Mouse (Mus musculus) mouse embryonic stem cell (cell line): ENCODE results near the gene Cfap161.

Experiments
- in situ Hi-C, 2 experiments: fragments of 300-500 bp; cut with MboI; formaldehyde crosslinking; loops; 1 replicate in 1 of 2; 3 replicates in 1 of 2; pipeline ENCODE4 v1.14.3; 2019 to 2020; ENCODE audit warnings: low sequenced_read_pairs in 2 of 2, low pct_unique_long_range_greater_than_20kb in 1 of 2, mixed read lengths in 1 of 2; ENCODE audit not compliant: unreplicated experiment in 1 of 2

Gene Cfap161

DNA sequence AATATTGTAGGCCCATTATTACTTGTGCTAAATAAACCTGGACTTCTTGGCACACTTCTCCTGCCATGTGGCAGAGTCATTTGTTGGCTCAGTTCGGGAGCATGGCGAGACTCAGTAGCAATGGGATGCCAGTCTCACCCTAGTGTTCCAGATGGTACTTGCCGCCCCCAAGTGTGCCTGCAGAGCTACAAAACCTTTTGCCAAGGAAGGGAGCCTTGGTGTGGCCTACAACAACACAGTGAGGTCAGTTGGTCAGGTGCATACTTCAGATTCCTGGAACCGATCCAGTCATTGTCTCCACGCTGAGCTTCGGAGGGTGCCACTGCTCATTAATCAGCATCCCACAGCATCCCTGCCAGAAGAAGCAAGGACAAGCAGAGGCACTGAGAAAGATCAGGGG lies 14.4 kb upstream of the Cfap161 start:
- in situ Hi-C loops, result loop anchor here in 1 of 2 experiments (5.0 kb wide), 1 partner anchor 68 kb away; no protein-coding TSS in a partner anchor

DNA sequence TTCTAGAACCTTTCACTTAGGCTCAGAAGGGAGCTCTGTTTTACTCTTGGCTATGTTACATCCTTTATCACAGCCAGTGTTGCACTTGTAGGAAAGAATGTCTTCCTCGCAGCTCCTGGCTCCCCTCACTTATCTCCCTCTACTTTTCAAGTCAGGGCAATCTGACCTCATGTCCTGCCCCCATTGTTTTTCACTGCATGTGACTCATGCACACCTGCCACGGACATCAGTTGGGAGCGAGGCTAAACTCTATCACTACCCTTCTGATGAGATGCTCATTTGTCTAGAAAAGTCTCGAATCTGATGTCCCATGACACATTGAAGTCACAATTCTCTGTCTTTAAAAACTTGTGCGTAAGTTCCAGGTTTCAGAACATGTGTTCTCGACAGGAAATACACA lies 12.3 kb upstream of the Cfap161 start:
- in situ Hi-C loops, result loop anchor here in 1 of 2 experiments (5.0 kb wide), 1 partner anchor 70 kb away; no protein-coding TSS in a partner anchor

DNA sequence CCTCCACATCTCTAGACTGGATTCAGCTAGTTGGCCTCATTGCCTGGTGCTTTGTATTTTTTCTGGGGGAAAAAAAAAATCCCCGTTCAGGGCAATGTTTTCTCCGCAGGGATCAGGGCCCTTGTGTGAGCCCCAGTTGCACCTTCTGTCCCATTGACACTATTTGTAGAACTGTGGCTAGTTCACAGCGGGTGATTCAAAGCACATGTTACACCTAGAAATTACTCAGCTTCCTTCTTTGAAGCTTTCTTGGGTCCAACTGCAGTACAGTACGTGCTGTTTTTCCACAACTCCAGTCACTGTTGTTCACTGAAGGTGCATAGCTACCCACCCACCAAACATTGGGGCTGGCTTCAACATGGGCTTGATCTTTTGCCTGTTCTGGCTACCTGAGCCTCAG lies 9.1 kb upstream of the Cfap161 start:
- in situ Hi-C loops, result no loop called here

DNA sequence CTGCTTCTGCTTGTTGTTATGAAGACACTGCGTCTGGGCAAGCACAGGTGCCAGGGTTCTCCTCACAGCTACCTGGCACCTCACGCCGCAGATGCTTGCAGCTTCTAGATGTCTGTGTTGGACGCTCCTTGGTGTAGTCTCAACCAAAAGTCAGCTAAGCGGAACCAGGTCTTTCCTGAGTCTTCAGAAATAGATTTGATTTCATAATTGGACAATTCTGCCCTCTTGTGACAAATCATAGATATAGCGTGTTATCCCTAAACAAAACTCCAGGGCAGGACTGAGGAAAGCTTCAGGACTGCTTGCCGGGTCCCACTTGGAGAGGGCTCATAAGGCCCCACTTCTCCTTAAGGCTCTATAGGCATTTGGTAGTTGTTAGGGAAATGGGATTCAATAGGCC lies 7.8 kb upstream of the Cfap161 start:
- in situ Hi-C loops, result no loop called here

DNA sequence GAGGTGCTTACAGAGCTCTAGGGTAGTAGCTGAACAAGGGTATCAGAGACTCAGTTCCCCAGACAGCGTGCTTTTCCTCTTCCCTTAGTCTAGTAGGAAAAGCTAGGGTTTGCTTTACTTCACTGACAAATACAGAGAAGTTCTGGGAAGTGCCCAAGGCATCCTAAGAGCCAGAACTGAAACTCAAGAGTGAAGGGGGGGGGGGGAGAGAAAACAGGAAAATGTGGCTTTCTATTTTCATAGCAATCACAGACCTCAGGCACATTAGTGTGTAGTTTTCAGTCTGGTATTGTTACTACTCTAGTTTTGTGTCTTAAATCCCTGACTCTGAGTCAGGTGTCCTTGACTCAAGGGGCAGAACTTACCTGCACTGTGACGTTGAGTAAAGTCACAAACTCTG lies 7.3 kb upstream of the Cfap161 start:
- in situ Hi-C loops, result no loop called here

DNA sequence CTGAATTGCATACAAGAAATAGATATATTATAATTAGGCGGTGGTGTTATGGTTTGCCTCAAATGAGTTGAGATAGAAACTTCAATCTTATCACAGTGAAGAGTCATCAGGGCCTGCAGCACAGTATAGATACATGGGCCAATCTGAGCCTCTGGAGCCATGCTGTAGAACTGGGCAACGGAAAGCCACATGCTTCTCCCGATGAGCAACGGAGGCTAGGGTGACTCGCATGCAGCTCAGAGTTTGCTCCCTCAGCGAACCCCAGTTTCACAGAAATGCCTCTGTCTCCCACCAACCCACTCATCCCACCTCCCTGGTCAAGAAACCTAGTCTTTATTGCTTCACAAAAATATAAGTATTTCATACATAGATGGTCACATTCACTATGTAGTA lies 6.8 kb upstream of the Cfap161 start:
- in situ Hi-C loops, result no loop called here

DNA sequence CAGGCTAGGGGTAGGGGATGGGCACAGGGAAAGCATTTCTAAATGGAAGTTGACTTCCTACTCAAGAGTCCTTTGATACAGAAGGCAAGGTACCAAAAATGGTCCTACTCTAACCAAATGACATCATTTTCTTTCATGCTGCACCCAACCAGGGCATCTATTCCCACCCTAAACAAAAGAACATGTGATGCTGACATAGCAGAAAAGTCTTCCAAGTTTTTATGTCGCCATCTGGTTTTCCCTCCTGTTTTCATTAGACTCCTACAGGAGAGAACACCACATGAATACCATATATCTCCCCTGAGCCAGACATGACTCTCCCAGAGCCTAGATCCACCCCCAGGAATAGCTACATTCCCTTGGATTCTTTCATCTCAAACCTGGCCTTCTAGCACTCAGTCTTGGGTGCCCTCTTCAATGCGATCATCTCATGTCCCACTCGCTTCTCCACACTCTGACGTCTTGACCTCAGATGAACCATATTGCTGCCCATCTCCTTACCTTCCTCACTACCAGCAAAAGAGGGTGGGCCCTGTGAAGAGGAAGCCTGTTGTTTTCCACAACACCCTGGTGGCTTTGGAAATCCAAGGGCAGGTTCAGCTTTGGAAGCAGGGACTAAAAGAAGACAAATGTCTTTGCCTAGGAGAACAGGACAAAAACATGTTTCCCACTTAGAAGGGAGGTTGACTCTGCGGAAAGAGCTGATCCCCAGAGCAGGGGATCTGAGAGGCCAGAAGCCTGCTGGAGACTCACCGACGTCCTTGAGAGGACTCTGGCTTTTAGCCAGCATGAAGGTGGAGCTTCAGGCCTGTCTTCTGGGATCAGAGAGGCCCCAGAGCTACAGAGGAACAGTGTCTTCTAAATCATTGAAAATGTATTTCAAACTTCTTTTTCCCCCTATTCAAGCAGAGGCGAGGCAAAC lies 6.1 kb upstream of the Cfap161 start:
- in situ Hi-C loops, result no loop called here

DNA sequence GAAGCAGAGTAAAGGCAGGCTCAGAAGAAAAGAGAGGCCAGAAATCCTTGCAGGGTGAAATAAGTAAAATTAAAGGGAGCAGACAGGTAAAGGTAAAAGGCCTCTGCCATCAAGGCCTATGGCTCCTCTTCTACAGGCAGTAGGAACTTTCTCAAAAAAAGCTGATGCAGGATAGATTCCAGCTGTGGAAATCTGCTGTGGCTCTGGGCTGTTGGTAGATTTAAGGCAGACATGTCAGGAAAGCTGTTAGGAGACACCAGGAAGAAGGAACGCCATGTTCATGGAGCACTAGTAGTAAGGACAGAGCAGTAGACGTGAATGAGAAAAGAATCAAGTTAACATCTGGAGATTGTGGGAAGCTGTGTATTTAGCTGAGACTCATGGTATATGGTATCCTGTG lies 5.4 kb upstream of the Cfap161 start:
- in situ Hi-C loops, result no loop called here

DNA sequence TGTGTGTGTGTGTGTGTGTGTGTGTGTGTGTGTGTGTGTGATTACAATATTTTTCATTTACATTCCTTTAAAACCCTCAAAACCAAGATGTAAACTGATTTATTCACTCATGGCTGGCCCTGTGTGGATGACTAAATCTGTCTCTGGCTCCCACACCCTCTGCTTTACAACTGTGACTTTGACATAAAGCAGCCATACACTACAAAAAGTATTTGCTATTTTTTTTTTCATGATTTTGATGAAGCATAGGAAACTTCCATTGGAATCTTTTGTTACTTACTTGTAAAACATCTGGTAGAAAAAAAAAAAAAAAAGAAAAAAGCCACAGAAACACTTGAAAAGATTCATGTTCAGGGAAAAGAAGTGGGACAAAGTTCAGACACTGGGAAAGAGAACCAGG lies 3.3 kb upstream of the Cfap161 start:
- in situ Hi-C loops, result no loop called here

DNA sequence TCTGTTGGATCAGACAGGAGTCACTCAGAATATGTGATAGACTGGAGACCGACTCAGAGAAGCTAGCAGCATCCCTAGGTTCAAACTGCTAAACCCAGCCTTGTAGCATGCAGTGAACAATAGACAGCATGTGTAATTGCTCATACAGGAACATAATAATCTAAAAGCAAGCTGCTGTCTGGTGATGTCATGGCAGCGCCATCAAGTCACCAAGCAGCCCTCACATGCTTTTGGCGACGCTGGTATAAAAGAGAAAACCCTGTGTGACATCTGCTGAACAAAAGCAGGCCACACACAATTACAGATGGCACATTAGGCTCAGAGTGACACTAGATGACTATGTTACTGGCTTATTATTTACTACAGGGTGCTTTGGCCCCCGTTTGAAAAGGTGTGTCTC lies 1.5 kb upstream of the Cfap161 start:
- in situ Hi-C loops, result no loop called here

DNA sequence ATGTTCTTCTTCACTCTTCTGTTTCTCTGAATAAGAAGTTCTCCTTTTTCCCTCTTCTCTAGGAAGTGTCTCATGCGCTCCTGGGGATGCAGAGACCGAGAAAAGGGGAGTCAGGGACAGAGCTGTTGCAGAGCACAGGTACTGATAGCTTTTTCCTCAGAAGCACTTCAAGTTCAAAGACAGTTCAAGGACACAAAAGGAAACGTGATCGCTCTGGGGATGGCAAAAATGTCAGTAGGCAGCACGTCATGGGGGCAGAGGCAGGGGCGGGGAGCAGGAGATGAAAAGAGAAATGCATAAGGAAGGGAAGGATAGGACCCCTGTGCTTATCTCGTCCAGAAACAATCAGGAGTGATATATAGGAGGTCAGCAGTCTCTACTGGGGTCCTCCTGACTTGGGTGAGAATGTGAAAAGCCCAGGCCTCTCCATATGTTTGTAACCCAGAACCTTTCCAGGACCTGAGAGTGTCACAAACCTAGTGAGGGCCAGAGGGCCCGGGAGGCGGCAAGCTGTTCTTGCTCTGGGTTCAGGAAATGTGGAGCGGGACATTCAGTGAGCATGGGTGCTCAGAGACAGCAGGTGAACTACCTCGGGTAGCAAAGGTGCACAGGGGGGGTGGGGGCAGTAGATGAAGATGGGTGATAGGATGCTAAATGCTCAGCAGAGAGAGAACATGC lies 535 bp downstream of the Cfap161 start:
- in situ Hi-C loops, result no loop called here

DNA sequence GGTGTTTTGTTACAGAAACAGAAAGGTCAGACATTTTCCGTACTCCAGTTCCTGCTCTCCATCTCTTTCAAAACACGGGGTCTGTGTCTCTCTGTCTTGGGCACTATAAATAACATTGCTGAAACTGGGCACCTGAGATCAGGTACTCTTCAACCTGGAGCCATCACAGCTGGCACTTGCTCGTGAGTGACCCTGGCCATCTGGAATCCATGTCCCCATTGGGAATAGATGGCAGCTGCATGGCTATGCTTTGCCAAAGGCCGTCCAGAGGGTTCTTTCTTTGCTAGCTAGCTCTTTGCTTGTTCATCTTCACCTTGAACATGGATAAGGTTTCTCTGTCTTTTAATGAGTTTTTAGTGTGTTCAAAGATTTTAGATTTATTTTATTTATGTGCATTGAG lies 13.8 kb downstream of the Cfap161 start:
- in situ Hi-C loops, result no loop called here

DNA sequence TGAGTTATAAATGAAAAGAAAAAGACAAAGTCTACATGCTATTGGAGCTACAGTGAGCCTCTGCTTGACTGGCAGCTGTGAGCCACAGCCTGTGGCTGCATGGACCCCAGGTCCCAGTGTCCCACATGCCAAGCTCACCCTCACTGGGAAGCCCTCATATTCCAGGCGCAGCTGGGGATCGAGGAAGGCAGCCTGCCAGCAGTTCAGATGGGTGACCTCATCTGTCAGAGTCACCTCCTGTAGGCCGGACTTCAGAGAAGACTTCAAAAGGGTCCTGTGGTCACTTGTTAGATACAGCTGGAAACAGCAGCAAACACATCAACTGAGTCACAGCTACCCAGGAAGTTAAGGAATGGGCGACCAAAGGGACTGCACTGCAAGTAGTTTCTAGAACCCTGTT lies 14.7 kb downstream of the Cfap161 start:
- in situ Hi-C loops, result no loop called here

DNA sequence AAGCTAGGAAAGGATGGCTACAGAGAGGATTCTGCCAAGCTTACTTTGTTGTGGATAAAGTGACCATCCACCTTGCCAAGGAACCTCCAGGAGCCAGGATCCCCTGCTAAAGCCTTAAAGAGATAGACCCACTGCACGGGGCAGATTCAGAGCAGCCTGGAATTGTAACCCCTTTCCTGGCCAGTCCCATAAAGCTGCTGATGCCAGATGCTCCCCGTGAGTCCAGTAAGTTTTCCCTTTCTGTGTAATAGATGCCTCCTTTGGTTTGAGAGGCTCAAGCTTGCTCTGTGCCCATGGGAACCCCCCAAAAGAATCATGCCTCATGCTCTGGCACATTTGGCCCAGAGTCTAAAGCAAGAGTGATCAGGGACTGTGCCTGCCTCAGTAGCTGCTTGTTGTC lies 15.7 kb downstream of the Cfap161 start:
- in situ Hi-C loops, result no loop called here

DNA sequence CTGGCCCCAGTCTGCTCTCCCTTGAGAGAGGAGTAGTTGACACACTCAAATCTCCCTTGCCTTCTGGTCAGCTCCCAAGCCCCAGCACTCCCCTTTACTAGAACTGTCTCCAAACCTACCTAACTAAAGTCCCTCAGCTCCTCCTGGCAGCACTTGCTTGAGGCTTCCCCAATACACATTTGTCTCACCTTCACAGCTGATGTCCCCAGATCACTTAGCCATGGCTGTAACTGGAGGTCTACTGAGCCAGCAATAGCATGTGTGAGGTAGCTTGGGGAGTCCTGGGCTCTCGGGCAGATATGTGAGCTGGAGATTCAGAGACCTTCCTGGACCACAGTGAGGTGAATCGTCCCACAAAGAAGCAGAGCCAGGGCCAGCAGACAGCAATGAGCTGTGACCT lies 16.2 kb downstream of the Cfap161 start:
- in situ Hi-C loops, result no loop called here

DNA sequence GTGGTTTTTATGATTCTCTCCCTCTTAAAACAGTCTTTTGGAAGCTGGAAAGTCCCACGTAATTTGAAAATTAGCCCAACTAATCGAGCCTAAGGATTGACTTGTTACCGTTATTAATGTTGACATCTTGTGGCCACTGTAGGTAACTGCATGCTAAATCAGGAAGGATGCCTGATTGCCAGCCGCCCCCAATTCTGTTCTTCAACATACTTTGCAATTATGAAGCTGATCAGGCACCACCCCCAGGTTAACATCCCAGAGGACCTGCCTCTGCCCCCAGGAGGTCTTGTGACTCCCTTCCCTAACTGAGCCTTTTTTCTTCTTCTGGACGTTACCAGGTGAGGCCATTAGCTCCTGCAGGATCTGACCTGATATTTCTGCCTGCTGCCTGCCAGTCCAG lies 20.0 kb downstream of the Cfap161 start:
- in situ Hi-C loops, result loop anchor here in 1 of 2 experiments (5.0 kb wide), 1 partner anchor 113 kb away; no protein-coding TSS in a partner anchor

DNA sequence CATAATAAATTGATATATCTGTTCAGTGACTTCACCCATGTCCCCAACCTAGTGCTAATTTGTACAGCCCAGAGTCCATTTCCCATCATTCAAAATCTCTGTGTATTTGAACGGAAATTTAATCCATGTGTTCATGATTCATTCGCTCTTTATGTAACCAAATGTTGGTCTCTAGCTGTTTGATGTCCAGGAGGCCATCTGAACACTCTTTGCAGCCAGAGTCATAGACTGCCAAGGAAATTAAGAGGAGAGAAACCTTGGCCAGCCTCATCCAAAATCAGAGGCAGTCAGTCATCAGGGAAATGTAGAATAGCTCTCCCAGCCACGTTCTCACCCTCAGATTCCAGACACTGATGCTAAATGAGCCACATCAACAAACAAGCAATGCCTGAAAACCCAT lies 31.0 kb downstream of the Cfap161 start:
- in situ Hi-C loops, result no loop called here

DNA sequence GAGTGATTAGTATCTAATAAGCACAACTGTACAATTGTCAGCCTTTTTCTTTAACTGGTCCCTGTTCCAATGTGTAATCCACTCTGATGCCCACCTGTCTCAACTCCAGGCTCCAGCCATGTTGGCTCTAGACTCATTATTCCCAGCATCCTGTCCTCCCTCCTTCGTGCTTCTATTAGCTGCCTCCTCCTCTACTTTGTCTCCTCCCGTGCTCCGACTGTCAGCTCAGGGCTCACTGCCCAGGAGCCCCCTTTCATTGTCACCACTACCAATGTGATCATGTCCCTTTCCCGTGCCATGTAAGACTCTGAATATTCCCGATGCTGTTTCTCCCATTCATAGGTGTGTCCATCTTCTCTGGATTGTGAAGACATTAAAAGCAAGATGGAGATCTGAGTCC lies 32.3 kb downstream of the Cfap161 start:
- in situ Hi-C loops, result no loop called here

DNA sequence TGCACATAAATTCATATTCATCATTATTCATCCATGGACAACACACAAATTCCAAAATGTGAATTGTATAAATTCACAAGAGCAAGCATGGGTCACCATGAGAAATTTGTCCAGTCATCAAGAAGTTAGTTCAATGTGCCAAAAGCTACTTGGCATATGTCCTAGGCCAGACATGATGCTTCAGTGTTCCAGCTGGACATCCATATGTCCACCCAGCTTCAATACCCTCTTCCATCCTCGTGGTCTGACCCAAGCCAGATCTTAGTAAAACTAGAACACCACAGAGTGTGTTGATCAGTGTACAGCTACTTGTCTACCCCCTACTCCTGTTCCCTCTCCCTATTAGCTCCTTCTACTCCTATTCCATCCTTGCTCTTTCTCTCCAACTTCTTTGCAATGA lies 43.6 kb downstream of the Cfap161 start:
- in situ Hi-C loops, result no loop called here

DNA sequence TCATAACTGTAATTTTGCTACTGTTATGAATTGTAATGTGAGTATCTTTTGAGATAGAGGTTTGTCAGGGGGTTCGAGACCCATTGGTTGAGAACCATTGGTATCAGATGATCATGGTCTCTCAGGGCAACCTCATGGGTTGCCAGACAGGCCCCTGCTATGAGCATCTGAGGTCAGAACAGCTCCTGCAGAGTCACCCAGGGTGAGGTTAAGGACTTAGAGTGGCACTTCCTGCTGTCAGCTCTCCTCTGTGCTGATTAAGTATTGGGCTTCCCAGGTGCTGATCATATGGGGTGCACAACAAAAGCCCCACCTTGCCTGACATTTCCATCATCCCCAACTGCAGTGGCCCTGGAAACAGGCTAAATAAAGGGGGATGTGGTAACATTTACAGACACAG lies 46.3 kb downstream of the Cfap161 start:
- in situ Hi-C loops, result no loop called here
